Mouse (Mus musculus) lung, embryonic 14.5 days (tissue): ENCODE measurements around the gene Rpl3. TPM values are rescaled to one million over a fixed set of nuclear protein-coding genes. Genes with fewer than 3 reads are reported as not detected.

Experiments used
- ATAC-seq: fragments of 200-750 bp; cut with Nextera tagmentation; 2 replicates; pipeline ENCODE4 v1.8.0; 2017; ENCODE audit warnings: mild to moderate bottlenecking, moderate TSS enrichment, moderate library complexity; ENCODE audit not compliant: insufficient read depth
- DNase-seq: peaks from one replicate; pipeline ENCODE4 v3.0.0-alpha.2; 2015
- H3K27ac ChIP-seq: fragments of 300-500 bp; sonication (generic); 2 replicates; pipeline ENCODE4 v1.5.1; 2014; ENCODE audit warnings: low read depth, mild to moderate bottlenecking, moderate library complexity
- H3K27me3 ChIP-seq: fragments of 300-500 bp; sonication (generic); 2 replicates; pipeline ENCODE4 v1.6.1; 2014; ENCODE audit warnings: low read length, control low read depth; ENCODE audit not compliant: insufficient read depth
- H3K36me3 ChIP-seq: fragments of 300-500 bp; sonication (generic); 2 replicates; pipeline ENCODE4 v1.6.1; 2014; ENCODE audit warnings: control low read depth; ENCODE audit not compliant: insufficient read depth
- H3K4me1 ChIP-seq: fragments of 300-500 bp; sonication (generic); 2 replicates; pipeline ENCODE4 v1.6.1; 2014; ENCODE audit warnings: antibody characterized with exemption, control low read depth; ENCODE audit not compliant: insufficient read depth
- H3K4me2 ChIP-seq: fragments of 300-500 bp; sonication (generic); 2 replicates; pipeline ENCODE4 v1.6.1; 2014; ENCODE audit warnings: mild to moderate bottlenecking
- H3K4me3 ChIP-seq: fragments of 300-500 bp; sonication (generic); 2 replicates; pipeline ENCODE4 v1.5.1; 2014; ENCODE audit warnings: low read depth, low read length
- H3K9ac ChIP-seq: fragments of 300-500 bp; sonication (generic); 2 replicates; pipeline ENCODE4 v1.6.1; 2014
- H3K9me3 ChIP-seq: fragments of 300-500 bp; sonication (generic); 2 replicates; pipeline ENCODE4 v1.6.1; 2016; ENCODE audit warnings: low read depth, low read length, control low read depth
- CTCF ChIP-seq: IDR thresholded peaks from 2 replicates; pipeline ENCODE4 v1.5.1; 2016; ENCODE audit warnings: antibody characterized with exemption, low read depth
- WGBS: fragments of 180-500 bp; shearing (Covaris S2); extraction: QIAGEN DNeasy Blood & Tissue Kit; methylation state at CpG from one replicate; pipeline ENCODE4 v1.1.7; 2014; 5-methylcytosine and 5-hydroxymethylcytosine counted together
- polyA plus RNA-seq: library from polyadenylated mRNA; unstranded; fragments of >200 nt; fragmentation: Nextera tagmentation; extraction: Ambion mirVana; gene quantifications from 2 replicates; pipeline ENCODE4 v1.2.1, GENCODE M21; 2014

The Rpl3 gene
- polyA plus RNA-seq, 1 experiment from 2014 or later, result 1,315 TPM

DNA sequence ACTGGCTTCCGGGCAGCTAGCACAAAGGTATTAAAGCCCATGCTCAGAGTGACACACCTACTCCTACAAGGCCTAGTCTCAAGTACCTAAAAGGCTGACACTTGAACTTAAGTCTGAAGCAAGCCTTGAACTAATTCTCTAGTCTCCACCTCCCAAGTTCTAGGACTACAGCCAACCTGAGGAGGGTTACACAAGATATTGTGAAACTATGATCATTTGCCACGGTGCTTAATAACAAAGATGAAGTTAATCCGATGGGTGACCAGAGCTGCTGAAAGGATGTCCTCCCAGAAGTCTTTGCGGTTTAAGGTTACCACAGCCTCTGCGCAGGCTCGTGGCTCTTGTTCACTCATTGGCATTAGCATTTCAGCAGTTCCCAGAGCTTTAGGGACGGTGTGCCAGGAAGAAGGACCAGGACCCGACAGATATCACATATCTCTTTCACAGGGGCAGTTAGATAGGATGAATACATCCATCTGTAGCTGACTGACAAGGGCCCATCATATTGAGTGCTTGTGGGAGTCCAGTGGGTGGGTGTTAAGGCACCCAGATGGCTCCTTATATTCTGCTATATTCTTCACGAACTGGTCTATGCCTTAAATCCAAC is 4.2 kb downstream of the Rpl3 start:
- Histone ChIP-seq H3K27me3 (peaks cover 30% of the 10 kb centered on the region), H3K4me3 (no peak overlapping the region), H3K4me1 (no peaks in the 10 kb centered on the region), H3K36me3 (peaks cover under 1% of the 10 kb centered on the region), H3K4me2 (no peak overlapping the region), H3K9ac (no peak overlapping the region), H3K9me3 (no peaks in the 10 kb centered on the region), H3K27ac (no peak overlapping the region)
- ATAC-seq, result no peak
- 79% methylated on average over 9 of the region's 9 CpGs for WGBS
- DNase-seq, result no peak
- TF ChIP-seq CTCF, result no peak

GRCm38 (mm10) chr15:80083740-80084139 is 7.9 kb downstream of the Rpl3 start:
- Histone ChIP-seq H3K4me1 (no peaks in the 10 kb centered on the region; the same call in 1 of the 2 replicates), H3K4me2 (peak overlapping the region; percentile 63), H3K27me3 (no peaks in the 10 kb centered on the region), H3K27ac (peak overlapping the region; percentile 92), H3K4me3 (peak overlapping the region; percentile 87), H3K9ac (peak overlapping the region; percentile 45), H3K9me3 (no peaks in the 10 kb centered on the region), H3K36me3 (peaks cover 38% of the 10 kb centered on the region)
- ATAC-seq, result peak; percentile 4; the same call in 1 of the 2 replicates
- DNase-seq, result peak; percentile 58
- TF ChIP-seq CTCF, result no peak
- under 1% methylated on average over 12 of the region's 12 CpGs for WGBS

DNA sequence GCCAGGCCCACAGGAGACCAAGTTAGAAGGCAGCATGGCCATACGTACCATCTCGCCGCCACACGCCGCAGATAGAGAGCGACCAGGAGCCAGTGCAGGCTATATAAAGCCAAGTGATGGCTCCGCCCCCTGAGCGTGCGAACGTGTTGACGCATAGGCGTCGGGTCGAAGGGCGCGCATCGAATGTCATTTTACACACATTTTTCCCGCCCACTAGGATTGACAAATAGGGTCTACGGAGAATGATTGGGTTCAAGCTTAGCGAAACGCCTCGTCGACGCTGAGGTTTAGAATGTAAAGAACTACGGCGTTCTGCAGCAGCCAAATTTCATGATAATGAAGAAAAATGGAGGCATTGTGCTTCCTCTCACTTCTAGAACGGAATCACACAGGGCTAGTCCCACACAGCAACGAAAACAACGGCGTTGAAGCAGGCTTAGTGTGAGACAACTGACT is 8.4 kb downstream of the Rpl3 start:
- Histone ChIP-seq H3K4me2 (peak overlapping the region; percentile 97), H3K9ac (peak overlapping the region; percentile 98), H3K9me3 (no peaks in the 10 kb centered on the region), H3K27ac (peak overlapping the region; percentile 94), H3K27me3 (no peaks in the 10 kb centered on the region), H3K4me1 (no peaks in the 10 kb centered on the region; the same call in 1 of the 2 replicates), H3K36me3 (peaks cover 43% of the 10 kb centered on the region), H3K4me3 (peak overlapping the region; percentile 87)
- DNase-seq (peak; percentile 100), ATAC-seq (peak; percentile 94)
- TF ChIP-seq CTCF, result peak; percentile 25; the same call in 1 of the 2 replicates
- under 1% methylated on average over 30 of the region's 30 CpGs for WGBS

DNA sequence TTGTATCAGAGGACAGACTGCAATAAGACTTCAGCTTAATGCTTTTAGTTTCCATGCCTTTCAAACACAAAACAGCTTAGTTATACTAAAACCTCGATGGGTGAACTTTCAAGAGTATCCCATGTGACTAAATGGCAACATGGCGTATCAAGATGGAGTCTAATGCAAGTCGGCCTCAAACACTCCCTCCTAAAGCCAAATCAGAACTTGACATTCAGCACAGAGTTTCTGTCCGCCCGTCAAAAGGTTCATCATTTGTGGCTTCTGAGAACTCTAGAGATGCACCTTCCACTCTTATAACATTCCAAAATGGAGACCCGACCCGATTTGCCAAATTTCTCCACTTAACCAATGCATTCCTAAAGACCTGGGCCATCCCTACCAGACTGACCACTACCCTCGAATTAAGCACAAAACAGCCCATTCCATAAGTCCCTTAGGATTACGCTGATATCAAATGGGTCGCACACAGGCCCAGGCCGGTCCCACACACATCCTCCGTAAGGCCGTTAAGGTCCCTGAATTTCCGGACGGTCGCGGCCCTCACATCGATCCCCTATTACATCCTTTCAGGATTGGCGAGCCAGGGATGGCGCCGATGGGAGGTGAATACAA is 8.9 kb downstream of the Rpl3 start:
- ATAC-seq (peak; percentile 52), DNase-seq (peak; percentile 62)
- WGBS, result under 1% methylated on average over 21 of the region's 21 CpGs
- no peak for TF ChIP-seq CTCF
- Histone ChIP-seq H3K4me2 (peak overlapping the region; percentile 97), H3K4me3 (peak overlapping the region; percentile 87), H3K27ac (peak overlapping the region; percentile 94), H3K36me3 (peaks cover 48% of the 10 kb centered on the region), H3K9ac (peak overlapping the region; percentile 98), H3K27me3 (no peaks in the 10 kb centered on the region), H3K9me3 (no peaks in the 10 kb centered on the region), H3K4me1 (no peaks in the 10 kb centered on the region; the same call in 1 of the 2 replicates)

- H3K36me3 ChIP-seq, result peaks cover 56% of the 10 kb centered on the region
Measured at GRCm38 (mm10) chr15:80081801-80082546, 9.7 kb downstream of the Rpl3 start.

GRCm38 (mm10) chr15:80080711-80081615 is 10.7 kb downstream of the Rpl3 start:
- no peak for ATAC-seq
- DNase-seq, result peak; percentile 85
- Histone ChIP-seq H3K4me1 (no peaks in the 10 kb centered on the region; the same call in 1 of the 2 replicates), H3K4me2 (peak overlapping the region; percentile 97), H3K36me3 (peaks cover 64% of the 10 kb centered on the region), H3K27ac (peak overlapping the region; percentile 58; the same call in 1 of the 2 replicates), H3K27me3 (no peaks in the 10 kb centered on the region), H3K9me3 (no peaks in the 10 kb centered on the region), H3K9ac (peak overlapping the region; percentile 98), H3K4me3 (peak overlapping the region; percentile 87)
- WGBS, result 49% methylated on average over 9 of the region's 9 CpGs
- peak; percentile 68 for TF ChIP-seq CTCF

More at GRCm38 (mm10) chr15:80081801-80082546, 9.7 kb downstream of the Rpl3 start:
- Histone ChIP-seq H3K4me1 (no peaks in the 10 kb centered on the region; the same call in 1 of the 2 replicates), H3K9ac (peak overlapping the region; percentile 98), H3K4me2 (peak overlapping the region; percentile 97), H3K27ac (peak overlapping the region; percentile 94), H3K4me3 (peak overlapping the region; percentile 87), H3K9me3 (no peaks in the 10 kb centered on the region), H3K27me3 (no peaks in the 10 kb centered on the region)
- DNase-seq, result no peak
- TF ChIP-seq CTCF, result no peak
- no peak for ATAC-seq
- 6% methylated on average over 11 of the region's 11 CpGs for WGBS
